Mouse (Mus musculus) liver, embryonic 11.5 days (tissue): ENCODE results near the gene Mycbpap. TPM values are rescaled to one million over a fixed set of nuclear protein-coding genes. Genes with fewer than 3 reads are reported as not detected.

ENCODE experiments used
- ATAC-seq: fragments of 200-750 bp; cut with Nextera tagmentation; replicated peaks from 2 replicates; pipeline ENCODE4 v1.8.0; 2017; ENCODE audit warnings: moderate number of reproducible peaks, mild to moderate bottlenecking, moderate TSS enrichment, moderate library complexity; ENCODE audit not compliant: low FRiP score
- DNase-seq: peaks from one replicate; pipeline ENCODE4 v3.0.0-alpha.2; 2017; ENCODE audit warnings: low spot score
- H3K27ac ChIP-seq: fragments of 300-500 bp; sonication (generic); 2 replicates; pipeline ENCODE4 v1.5.1; 2014; ENCODE audit warnings: mild to moderate bottlenecking, low read depth, low read length, control low read depth
- H3K27me3 ChIP-seq: fragments of 300-500 bp; sonication (generic); replicated peaks from 2 replicates; pipeline ENCODE4 v1.6.1; 2014; ENCODE audit warnings: low read length, mixed read lengths; ENCODE audit not compliant: control insufficient read depth, insufficient read depth
- H3K36me3 ChIP-seq: fragments of 300-500 bp; sonication (generic); 2 replicates; pipeline ENCODE4 v1.6.1; 2014; ENCODE audit warnings: mild to moderate bottlenecking, low read length, moderate library complexity, mixed read lengths; ENCODE audit not compliant: control insufficient read depth, insufficient read depth
- H3K4me1 ChIP-seq: fragments of 300-500 bp; sonication (generic); replicated peaks from 2 replicates; pipeline ENCODE4 v1.6.1; 2014; ENCODE audit warnings: low read length, mixed read lengths; ENCODE audit not compliant: control insufficient read depth, insufficient read depth
- H3K4me2 ChIP-seq: fragments of 300-500 bp; sonication (generic); 2 replicates; pipeline ENCODE4 v1.6.1; 2014; ENCODE audit warnings: mild to moderate bottlenecking, control low read depth, moderate library complexity
- H3K4me3 ChIP-seq: fragments of 300-500 bp; sonication (generic); 2 replicates; pipeline ENCODE4 v1.5.1; 2014; ENCODE audit warnings: low read depth, low read length, control low read depth
- H3K9ac ChIP-seq: fragments of 300-500 bp; sonication (generic); 2 replicates; pipeline ENCODE4 v1.6.1; 2014; ENCODE audit warnings: low read depth, low read length, control low read depth
- H3K9me3 ChIP-seq: fragments of 300-500 bp; sonication (generic); 2 replicates; pipeline ENCODE4 v1.6.1; 2016; ENCODE audit warnings: low read length, inconsistent platforms, mixed read lengths; ENCODE audit not compliant: control insufficient read depth
- WGBS: fragments of 180-500 bp; shearing (Covaris S2); extraction: QIAGEN DNeasy Blood & Tissue Kit; methylation state at CpG from one replicate; pipeline ENCODE4 v1.1.7; 2014; 5-methylcytosine and 5-hydroxymethylcytosine counted together
- polyA plus RNA-seq: library from polyadenylated mRNA; unstranded; fragments of >200 nt; fragmentation: Nextera tagmentation; extraction: Ambion mirVana; gene quantifications from 2 replicates; pipeline ENCODE4 v1.2.1, GENCODE M21; 2014

Mycbpap gene
- polyA plus RNA-seq, 1 experiment from 2014 or later: 1.1 TPM

DNA sequence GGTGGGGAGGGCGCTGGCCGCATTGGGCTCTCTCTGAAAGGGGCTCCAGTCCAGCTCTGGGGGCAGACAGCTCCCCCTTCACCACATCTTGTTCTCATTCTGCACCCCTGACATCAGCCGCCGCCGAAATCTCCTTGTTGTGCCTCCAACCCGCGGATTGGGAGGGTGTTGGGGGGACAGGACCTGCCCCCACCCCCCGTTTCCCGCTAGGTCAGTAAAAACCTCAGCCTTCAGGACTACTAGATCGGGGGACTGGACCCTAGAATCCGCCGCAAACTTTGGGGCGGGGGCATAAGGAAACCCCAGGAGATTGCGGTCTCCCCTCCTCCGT lies 49.0 kb downstream of the Mycbpap start:
- Histone ChIP-seq H3K4me3 (peak overlapping the region; percentile 57), H3K9me3 (no peaks in the 10 kb centered on the region), H3K36me3 (no peaks in the 10 kb centered on the region), H3K4me1 (peaks cover 11% of the 10 kb centered on the region), H3K27me3 (peaks cover 78% of the 10 kb centered on the region), H3K9ac (no peak overlapping the region), H3K27ac (no peak overlapping the region), H3K4me2 (peak overlapping the region; percentile 65)
- ATAC-seq (no peak), DNase-seq (no peak)
- 2% methylated on average over 15 of the region's 15 CpGs for WGBS

DNA sequence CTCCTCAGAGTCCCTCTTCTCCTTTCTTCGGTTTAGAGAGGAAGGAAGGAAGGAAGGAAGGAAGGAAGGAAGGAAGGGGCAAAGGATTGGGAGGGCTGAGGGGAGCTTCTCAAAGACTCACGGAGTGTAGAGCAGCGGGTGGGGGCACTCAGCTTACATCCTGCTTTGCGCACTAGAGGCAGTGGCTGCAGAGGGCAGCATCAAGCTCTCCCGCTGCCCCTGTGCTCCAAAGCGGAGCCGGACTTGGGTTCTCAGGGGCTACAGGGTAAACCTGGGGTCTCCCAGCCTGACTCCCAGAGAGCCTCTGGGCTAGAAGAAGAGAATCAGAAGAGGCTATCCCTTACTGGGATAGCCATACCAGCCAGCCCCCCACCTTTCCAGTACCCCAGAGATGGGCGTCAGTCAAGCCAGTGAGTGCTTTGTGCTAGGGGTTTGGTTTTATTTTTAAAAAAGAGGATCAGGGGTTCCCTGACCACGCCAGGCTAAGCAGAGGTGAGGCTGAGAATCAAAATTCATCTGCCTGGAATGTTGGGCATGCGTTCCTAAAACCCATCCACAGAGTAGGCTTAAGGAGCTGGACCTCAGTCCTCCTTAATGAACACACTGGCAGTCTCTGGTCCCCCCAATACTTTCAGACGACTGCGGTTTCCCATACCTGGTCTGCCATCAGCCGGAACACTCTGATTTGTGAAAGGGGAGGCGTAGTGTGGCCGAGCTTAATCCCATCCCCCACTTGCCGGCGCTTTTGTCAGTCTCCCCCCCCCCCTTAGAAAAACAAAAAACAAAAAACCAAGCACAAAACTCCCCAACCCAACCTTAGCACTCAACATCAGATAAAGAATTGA lies 49.6 kb downstream of the Mycbpap start:
- 3% methylated on average over 17 of the region's 17 CpGs for WGBS
- H3K4me1 ChIP-seq: peaks cover 11% of the 10 kb centered on the region

DNA sequence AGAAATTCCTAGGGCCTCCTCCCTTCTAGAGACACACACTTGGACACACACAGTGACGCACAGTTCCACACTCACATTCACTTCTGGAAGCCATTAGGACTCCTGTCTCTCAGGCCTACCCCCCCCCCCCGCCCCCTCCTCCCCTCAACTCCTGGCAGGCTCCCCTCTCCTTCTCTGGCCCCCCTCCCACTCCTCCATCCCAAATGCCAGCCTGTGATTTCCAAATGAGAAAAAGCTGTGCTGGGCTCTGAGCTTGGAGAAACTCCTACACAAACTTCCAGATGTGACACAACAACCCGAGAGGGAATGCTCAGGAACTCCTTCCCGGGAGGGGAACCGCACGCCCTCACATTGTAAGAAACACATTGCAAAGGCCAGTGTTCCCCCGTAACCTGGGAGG lies 51.2 kb downstream of the Mycbpap start:
- Histone ChIP-seq H3K4me3 (no peak overlapping the region), H3K9me3 (no peaks in the 10 kb centered on the region), H3K4me1 (peaks cover 11% of the 10 kb centered on the region), H3K27me3 (peaks cover 59% of the 10 kb centered on the region), H3K36me3 (no peaks in the 10 kb centered on the region), H3K27ac (no peak overlapping the region), H3K4me2 (no peak overlapping the region), H3K9ac (no peak overlapping the region)
- DNase-seq: no peak
- WGBS: 50% methylated on average over 7 of the region's 7 CpGs
- ATAC-seq: no peak

More for the DNA sequence above, 49.6 kb downstream of the Mycbpap start:
- DNase-seq: no peak
- Histone ChIP-seq H3K9ac (no peak overlapping the region), H3K27me3 (peaks cover 72% of the 10 kb centered on the region), H3K36me3 (no peaks in the 10 kb centered on the region), H3K4me2 (peak overlapping the region; percentile 65), H3K4me3 (peak overlapping the region; percentile 57), H3K9me3 (no peaks in the 10 kb centered on the region), H3K27ac (no peak overlapping the region)
- no peak for ATAC-seq

DNA sequence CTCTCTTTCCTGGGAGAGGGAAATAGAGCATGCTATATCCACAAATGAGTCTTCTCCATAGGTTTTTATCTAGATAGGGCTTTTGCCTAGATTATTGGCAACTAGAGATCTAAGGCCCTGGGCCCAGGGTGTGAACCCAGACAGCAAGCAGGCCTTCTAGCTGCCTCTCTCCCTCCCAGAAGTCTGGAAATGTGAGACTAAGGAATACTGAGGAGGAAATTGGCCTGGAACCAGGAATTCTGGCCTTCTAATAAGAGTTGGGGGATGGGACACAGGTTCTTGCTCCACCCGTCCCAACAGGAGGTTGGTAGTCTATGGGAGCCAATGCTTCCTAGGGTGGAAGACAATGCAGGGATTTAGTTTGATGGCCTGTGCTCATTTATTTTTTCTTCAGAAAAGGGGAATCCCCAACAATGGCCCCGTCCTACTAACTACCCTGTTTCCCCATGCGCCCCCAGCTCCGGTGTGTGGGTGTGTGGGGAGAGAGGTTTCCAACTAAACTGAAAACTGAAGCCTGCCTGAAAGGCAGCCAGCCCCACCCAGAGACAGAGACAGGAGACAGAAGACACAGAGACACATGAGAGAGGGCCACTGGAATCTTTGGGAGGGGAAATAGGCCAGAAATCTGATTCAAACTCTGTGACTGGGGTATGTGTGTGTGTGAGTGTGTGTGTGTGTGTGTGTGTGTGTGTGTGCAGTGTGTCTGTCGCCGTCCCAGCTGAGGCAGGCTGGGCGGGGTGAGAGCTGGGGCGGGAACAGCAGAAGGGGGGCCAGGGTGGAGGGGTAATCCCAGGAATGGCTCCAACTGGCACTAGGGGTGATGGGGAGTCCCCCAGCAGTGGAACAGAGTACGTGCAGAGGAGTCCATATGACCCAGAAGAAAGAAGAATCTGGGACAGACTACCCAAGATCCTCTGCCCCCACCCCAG lies 52.1 kb downstream of the Mycbpap start:
- H3K4me2 ChIP-seq: no peak overlapping the region
- DNase-seq: no peak
- H3K27ac ChIP-seq: peak overlapping the region; percentile 3
- no peak overlapping the region for H3K9ac ChIP-seq
- no peak for ATAC-seq
- no peaks in the 10 kb centered on the region for H3K9me3 ChIP-seq
- H3K27me3 ChIP-seq: peaks cover 50% of the 10 kb centered on the region
- H3K36me3 ChIP-seq: no peaks in the 10 kb centered on the region
- peaks cover 11% of the 10 kb centered on the region for H3K4me1 ChIP-seq
- no peak overlapping the region for H3K4me3 ChIP-seq
- 51% methylated on average over 9 of the region's 9 CpGs for WGBS

DNA sequence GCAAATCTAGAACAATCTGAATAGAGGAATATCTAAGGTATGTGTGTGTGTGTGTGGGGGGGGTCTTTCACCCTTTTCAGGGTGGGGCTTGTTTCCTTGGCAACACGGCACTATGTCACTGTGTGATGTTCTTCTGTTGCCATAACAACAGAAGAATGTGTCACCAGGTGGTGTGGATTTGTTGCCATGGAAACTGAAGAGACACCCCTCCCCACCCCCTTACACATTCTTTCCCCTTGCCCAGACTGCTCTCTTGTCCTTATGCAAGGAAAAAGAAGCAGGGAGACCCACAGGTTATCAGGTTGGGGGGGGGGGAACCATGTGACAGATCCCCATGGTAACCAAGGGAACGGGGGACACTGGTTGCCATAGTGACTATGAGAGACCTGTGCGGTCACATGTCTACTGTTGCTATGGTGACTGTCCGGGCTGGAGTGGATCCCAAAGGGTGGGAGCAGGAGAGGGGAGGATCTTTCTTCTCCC lies 52.9 kb downstream of the Mycbpap start:
- no peak for DNase-seq
- H3K4me1 ChIP-seq: peaks cover 9% of the 10 kb centered on the region
- H3K27ac ChIP-seq: no peak overlapping the region
- WGBS: 33% methylated on average over 4 of the region's 4 CpGs
- H3K9ac ChIP-seq: no peak overlapping the region
- H3K27me3 ChIP-seq: peaks cover 43% of the 10 kb centered on the region
- ATAC-seq: no peak
- no peaks in the 10 kb centered on the region for H3K9me3 ChIP-seq
- H3K36me3 ChIP-seq: no peaks in the 10 kb centered on the region
- H3K4me2 ChIP-seq: no peak overlapping the region
- H3K4me3 ChIP-seq: no peak overlapping the region

DNA sequence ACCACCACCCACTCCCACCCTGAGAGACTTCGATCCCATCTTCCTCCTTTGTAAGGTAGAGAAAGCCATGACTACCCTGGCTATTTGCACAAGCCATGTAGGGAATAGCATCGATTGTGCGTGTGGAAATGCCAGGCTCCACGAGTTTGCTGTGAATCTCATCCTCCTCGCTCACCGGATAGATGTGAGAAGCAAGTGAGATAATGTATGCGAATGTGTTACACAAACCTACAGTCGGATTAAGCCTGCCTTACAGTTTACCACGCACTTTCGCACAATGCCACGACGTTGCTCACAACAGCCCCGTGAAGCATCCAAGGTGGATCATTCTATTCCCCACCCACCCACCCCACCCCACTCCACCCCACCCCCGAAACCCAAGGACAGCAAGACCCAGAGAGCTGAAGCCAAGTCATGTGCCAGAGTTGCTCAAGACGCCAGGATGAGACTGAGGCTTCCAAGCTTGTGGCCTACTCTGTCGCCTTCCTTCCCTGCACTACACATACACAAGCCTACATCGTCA lies 55.1 kb downstream of the Mycbpap start:
- H3K4me1 ChIP-seq: peaks cover 4% of the 10 kb centered on the region
- no peak overlapping the region for H3K9ac ChIP-seq
- no peak overlapping the region for H3K4me3 ChIP-seq
- no peak for DNase-seq
- no peak overlapping the region for H3K4me2 ChIP-seq
- no peaks in the 10 kb centered on the region for H3K36me3 ChIP-seq
- H3K9me3 ChIP-seq: no peaks in the 10 kb centered on the region
- H3K27ac ChIP-seq: no peak overlapping the region
- peaks cover 20% of the 10 kb centered on the region for H3K27me3 ChIP-seq
- 84% methylated on average over 17 of the region's 17 CpGs for WGBS
- no peak for ATAC-seq

DNA sequence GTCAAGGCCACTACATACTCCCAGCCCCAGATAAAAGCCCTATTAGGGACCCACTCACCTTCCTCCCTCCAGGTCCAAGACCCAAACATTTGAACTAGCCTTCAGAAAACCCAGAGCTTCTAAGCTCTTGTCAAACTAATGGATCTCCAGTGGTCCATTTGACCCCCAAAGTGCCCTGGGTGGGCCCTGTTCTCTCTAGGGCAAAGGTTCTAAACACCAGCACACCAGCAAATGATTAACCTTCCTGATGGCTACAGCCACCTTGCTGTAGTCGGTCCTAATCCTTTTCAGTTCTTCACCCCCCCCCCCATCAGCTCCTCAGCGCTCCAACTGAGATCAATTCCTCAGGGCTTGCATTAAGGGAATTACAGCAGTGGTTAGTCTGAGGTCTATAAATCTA lies 57.4 kb downstream of the Mycbpap start:
- WGBS: 36% methylated on average over 2 of the region's 2 CpGs
- H3K4me2 ChIP-seq: no peak overlapping the region
- no peaks in the 10 kb centered on the region for H3K36me3 ChIP-seq
- ATAC-seq (no peak), DNase-seq (no peak)
- H3K27me3 ChIP-seq: peaks cover 7% of the 10 kb centered on the region; the same call in 1 of the 2 replicates
- peaks cover 4% of the 10 kb centered on the region for H3K4me1 ChIP-seq
- no peak overlapping the region for H3K4me3 ChIP-seq
- no peak overlapping the region for H3K27ac ChIP-seq
- H3K9ac ChIP-seq: no peak overlapping the region
- no peaks in the 10 kb centered on the region for H3K9me3 ChIP-seq

DNA sequence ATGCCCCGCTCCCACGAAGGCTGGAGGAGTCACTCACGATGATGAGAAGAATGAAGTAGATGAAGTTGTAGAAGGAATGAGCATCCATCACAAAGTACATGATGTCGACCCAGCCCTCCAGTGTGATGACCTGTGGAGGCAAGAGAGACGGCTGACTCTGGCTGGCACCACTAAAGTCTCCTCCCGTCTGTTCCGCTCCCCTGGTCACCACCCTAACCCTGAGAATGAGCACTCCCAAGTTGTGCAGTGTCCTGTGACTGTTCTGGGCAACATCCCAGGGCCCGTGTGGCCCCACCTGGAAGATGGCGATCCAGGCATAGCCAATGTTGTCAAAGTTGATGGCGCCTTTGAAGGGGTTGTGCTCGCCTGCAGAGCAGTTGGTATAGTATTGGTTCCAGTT lies 59.7 kb downstream of the Mycbpap start:
- Histone ChIP-seq H3K4me1 (peaks cover 3% of the 10 kb centered on the region), H3K27ac (no peak overlapping the region), H3K4me2 (no peak overlapping the region), H3K36me3 (no peaks in the 10 kb centered on the region), H3K9ac (no peak overlapping the region), H3K27me3 (peaks cover 9% of the 10 kb centered on the region; the same call in 1 of the 2 replicates), H3K4me3 (no peak overlapping the region), H3K9me3 (no peaks in the 10 kb centered on the region)
- no peak for ATAC-seq
- WGBS: 87% methylated on average over 11 of the region's 11 CpGs
- no peak for DNase-seq
